Mouse (Mus musculus) NIH3T3 (cell line): ENCODE measurements at regions not wholly inside any gene's neighbourhood (a gene's known extent, or its start where the extent isn't known, plus 50 kb on each side); places are given as distances from the start of the nearest gene placed in this dataset.
A peak's percentile ranks its signal among the peaks of the same experiment; 100 is the strongest.

Source experiments
- DNase-seq: peaks from one replicate; pipeline ENCODE4 v3.0.0-alpha.2; 2012; ENCODE audit warnings: low read depth

DNA sequence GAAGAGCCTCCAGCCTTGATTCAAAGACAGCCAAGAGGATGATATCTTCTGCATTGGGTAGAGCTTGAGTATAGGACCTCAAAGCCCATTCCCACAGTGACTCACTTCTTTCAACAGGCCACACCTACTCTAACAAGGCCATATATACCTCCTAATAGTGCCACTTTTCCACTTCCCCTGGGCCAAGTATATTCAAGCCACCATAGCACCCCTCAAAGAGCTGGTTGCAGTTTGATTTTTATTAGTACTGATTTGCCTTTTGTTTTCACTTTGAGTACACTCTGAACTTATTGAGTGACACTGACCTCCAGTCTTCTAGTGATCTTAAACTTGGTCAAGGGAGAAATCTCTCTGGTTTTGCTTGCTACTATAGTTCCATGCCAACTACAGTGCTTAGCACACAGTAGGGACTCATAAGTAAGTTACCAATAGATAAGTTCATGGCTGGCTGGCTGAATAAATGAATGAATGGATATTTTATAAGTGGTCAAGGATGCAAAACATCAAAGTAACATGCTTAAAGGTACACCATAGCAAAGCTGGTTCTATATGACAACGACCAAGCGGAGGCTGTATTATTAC, 64.5 kb upstream of the Lmo2 start:
- no peak for DNase-seq

DNA sequence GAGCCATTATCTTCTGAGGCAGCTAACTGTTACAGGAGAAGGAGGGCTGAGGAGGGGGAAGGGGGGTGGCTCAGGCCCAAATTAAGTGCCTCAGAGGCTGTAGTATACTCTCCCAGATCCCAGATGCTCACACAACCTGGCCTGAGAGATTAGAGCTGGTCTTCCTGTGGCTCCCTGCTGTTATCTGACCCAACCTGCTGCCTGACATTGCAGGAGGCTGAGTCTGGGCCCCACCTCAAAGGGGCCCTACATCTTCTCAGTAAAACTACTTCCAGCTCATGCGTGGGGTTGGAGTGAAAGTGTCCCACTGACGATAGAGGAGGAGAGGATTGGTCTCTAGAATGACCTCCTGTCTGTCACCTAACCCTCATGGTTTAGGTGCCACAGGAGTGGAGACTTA, 64.0 kb upstream of the Lmo2 start:
- no peak for DNase-seq

DNA sequence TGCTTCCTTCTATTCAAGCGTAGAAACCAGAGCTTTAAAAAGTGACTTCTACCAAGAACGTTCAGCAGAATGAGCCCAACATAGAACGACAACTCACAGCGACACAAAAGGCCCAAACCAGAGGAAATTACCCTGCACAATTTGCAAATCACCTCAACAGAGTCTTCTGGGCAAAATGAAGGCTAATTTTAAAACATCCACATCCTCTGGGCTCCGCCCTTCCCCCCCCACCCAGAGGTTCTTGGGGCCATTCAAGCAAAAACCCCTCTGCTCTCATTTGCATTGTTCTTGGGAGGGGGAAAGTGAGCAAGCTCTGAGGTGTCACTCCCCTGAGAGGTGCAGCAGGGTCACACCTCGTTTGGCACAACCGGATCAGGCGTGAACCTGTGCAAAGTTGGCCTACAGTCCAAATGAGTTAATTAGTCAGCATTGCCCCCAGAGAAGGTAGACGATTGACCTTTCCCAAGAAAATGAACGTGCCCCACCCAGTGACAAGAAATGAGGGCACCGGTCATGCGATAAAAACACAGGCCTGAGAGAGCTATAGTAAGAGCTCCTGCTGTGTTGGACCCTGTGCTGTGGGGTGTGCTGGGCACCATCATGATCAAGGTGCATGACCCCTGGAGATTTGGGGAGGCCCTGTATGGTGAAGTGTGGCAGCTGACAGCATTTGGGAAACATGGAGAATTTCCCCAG, 62.7 kb upstream of the Lmo2 start:
- no peak for DNase-seq

DNA sequence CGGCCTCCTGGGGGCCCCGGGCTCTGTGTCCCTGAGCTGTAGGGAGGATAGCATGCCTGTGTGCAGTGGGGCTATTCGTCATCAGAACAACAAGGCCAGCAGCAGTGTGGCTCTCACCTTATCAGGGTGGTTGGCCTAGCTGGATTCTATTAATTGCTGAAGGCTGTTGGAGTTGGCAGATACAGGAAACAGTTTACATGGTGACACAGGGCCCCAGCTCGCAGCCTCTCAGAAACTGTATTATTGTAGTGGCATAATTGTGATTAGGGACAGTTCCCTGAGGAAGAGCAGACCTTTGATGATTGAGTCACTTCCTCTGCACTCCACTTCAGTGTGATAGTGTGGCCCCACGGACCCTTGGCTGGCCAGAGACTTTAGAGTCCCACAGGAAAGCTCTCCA, 61.6 kb upstream of the Lmo2 start:
- no peak for DNase-seq

DNA sequence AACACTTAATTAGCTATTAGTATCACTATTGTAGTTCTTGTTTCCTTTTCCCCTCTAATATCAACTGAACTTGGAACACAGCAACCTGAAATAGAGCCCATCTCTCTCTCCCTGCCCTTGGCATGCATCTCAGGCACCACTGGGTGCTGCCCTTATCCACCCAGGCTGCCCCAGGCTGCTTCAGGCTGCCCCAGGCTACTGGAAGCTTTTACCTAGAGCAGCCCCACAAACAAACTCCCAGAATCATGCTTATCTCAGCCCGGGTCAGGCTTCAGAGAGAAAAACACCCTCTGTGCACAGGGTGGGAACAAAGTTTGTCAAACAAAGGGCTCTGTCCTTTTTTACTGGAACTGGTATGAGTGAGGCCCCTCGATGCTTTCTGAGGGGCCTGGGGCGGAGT, 61.0 kb upstream of the Lmo2 start:
- no peak for DNase-seq

DNA sequence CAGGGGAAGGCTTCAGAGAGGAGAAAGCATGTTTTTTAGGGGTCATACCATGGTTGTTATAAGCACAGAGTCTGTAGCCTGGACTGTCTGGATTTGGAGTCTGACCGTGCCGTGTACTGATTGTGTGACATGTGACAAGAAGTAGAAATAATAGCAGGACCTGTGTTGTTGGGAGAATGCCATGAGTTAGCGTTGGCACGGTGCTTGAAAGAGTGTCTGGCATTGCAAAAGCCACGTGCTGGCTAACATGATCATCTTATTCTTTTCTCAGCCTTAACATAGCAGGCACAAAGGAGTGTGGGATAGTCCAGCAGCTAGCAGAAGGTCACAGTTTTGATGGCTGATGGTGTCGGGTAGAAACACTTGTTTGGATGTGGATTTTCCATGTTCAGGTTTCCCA, 58.1 kb upstream of the Lmo2 start:
- no peak for DNase-seq

DNA sequence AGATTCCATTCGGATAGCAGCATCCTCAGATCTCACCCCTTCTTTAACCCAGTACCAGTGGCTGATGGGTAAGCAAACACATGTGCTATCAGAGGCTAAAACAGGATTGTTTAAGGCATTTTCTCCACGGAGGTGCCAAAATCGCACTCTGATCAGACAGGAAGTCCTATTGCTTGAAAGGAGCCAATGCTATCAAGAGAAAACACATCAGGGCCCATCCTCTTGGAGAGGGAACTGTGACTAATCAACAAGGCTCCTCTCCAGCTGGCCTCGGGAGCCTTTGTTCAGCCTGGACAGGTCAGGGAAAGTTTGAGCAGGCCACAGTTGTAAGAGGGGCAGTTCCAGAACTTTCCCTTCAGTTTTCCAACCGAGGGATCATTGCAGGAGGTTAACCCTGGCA, 57.4 kb upstream of the Lmo2 start:
- peak; percentile 8 for DNase-seq

DNA sequence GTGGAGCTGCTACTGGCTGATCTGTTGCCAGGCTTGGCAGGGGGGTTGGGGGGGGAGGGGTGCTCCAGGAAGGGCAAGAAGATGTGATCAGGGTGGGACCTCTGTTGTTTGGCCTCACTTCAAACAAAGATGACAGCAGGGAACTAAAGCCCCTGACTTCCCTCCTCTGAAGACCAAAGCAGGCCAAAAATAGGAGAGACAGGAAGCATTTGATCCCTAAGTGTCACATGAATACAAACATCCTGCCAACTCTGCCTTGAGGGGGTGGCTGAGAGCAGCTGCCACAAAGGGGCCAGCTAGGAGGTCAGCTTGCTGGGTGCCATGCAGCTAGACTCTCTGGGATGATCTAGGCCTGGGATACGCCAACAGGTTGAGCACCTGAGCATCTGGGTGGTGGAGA, 56.3 kb upstream of the Lmo2 start:
- no peak for DNase-seq

DNA sequence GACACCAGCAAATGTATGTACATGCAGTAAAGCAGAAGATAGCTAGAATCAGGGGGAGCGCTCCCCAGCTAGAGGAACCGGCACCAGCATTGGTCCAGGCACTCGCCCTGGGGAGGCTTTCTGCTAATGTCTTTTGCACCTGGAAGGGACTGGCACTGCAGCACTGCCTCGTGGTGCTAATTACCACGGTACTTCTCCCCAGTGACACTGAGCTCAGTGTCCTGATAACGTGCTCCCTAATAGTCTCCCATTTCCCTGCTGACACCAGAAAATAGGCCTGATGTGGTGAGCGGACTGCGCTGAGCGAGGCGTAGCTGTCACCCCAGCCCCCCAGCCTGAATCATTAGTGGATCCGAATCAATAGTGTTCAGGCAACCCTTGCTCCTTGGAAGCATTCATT, 55.0 kb upstream of the Lmo2 start:
- DNase-seq: no peak

DNA sequence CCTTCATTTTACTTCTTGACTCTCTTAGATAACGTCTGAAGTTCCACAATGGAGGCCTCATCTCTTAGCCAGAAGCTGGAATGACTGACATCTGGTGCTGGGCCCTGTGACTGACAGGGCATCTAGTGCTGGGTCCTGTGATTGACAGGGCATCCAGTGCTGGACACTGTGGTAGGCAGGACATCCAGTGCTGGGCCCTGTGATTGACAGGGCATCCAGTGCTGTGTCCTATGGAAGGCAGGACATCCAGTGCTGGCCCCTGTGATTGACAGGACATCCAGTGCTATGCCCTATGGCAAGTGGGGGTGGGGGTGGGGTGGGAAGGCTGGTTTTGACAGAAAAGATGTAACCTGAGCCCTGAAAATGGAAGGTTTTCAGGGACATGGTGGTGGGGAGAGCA, 52.1 kb upstream of the Lmo2 start:
- no peak for DNase-seq

DNA sequence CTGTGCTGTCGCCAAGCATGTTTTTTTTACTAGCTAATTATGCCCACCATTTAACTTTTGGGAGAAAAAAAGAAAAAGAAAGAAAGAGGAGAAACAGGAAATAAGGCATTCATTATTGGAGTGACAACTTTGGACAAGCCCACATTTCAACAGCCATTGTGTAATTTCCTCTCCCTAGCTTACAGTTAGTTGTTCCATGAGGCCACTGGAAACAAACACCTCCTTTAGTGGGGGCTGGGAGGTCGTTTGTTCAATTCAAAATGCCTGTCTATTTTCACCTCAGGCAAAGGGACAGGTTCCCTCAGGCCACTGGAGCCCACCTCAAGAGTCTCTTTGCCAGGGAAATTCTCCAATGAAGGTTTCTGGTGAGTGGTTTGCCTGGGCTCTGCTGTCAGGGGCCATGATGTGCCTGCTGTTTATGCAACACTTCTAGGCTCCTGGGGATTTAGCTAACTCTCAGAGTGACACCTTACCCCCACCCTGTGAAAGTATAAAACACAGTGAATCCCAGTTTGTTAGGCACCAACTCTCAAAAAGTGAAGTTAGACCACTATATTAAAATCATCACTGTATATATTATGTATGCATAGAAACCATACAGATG, 51.1 kb upstream of the Lmo2 start:
- DNase-seq: no peak
